Mouse (Mus musculus) limb, embryonic 15.5 days (tissue): Measurements from ENCODE around the gene Epb41l2. TPM values are rescaled to one million over a fixed set of nuclear protein-coding genes. Genes with fewer than 3 reads are reported as not detected.
A peak's percentile ranks its signal among the peaks of the same experiment; 100 is the strongest.

Experiments
- ATAC-seq: fragments of 200-750 bp; cut with Nextera tagmentation; 2 replicates; pipeline ENCODE4 v1.8.0; 2017; ENCODE audit warnings: low read depth, moderate TSS enrichment; ENCODE audit not compliant: insufficient number of reproducible peaks, low FRiP score, low TSS enrichment
- H3K27ac ChIP-seq: fragments of 300-500 bp; sonication (generic); 2 replicates; pipeline ENCODE4 v1.5.1; 2015; ENCODE audit warnings: moderate library complexity, mild to moderate bottlenecking, inconsistent platforms
- H3K27me3 ChIP-seq: fragments of 300-500 bp; sonication (generic); 2 replicates; pipeline ENCODE4 v1.6.1; 2015; ENCODE audit warnings: inconsistent platforms
- H3K36me3 ChIP-seq: fragments of 300-500 bp; sonication (generic); 2 replicates; pipeline ENCODE4 v1.6.1; 2015; ENCODE audit warnings: inconsistent platforms
- H3K4me1 ChIP-seq: fragments of 300-500 bp; sonication (generic); 2 replicates; pipeline ENCODE4 v1.6.1; 2015; ENCODE audit warnings: inconsistent platforms
- H3K4me2 ChIP-seq: fragments of 300-500 bp; sonication (generic); 2 replicates; pipeline ENCODE4 v1.6.1; 2015; ENCODE audit warnings: mild to moderate bottlenecking, inconsistent platforms
- H3K4me3 ChIP-seq: fragments of 300-500 bp; sonication (generic); 2 replicates; pipeline ENCODE4 v1.5.1; 2015; ENCODE audit warnings: mild to moderate bottlenecking, inconsistent platforms
- H3K9ac ChIP-seq: fragments of 300-500 bp; sonication (generic); 2 replicates; pipeline ENCODE4 v1.6.1; 2015; ENCODE audit warnings: inconsistent platforms
- H3K9me3 ChIP-seq: fragments of 300-500 bp; sonication (generic); 2 replicates; pipeline ENCODE4 v1.6.1; 2016; ENCODE audit warnings: inconsistent platforms
- WGBS: fragments of 180-500 bp; shearing (Covaris S2); methylation state at CpG from one replicate; pipeline ENCODE4 v1.1.7; 2015; 5-methylcytosine and 5-hydroxymethylcytosine counted together
- polyA plus RNA-seq: library from polyadenylated mRNA; unstranded; fragments of >200 nt; fragmentation: Nextera tagmentation; extraction: Ambion mirVana; gene quantifications from 2 replicates; pipeline ENCODE4 v1.2.1, GENCODE M21; 2015

Gene Epb41l2
- polyA plus RNA-seq, 1 experiment from 2014 or later, result 79.7 TPM

DNA sequence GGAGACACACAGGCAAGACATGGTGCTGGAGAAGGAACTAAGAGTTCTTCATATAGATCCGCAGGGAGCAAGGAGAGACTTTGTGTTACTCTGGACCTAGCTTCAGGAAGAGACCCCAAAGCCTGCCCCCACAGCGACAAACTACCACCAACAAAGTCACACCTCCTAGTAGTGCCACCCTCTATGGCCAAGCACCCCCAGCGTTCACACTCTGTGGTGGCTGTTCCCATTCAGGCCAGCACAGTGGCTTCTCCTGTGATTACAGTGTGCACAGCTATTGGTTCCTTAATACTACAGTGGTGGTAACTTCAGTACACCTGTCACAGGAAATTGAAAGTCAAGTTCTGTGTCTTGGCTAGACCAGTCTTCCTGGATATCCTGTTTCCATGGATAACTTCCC is 80.3 kb downstream of the Epb41l2 start:
- WGBS, result 95% methylated on average over 3 of the region's 3 CpGs
- Histone ChIP-seq H3K4me1 (peaks cover 15% of the 10 kb centered on the region; the same call in 1 of the 2 replicates), H3K9ac (no peak overlapping the region), H3K36me3 (peaks cover 13% of the 10 kb centered on the region), H3K9me3 (no peaks in the 10 kb centered on the region), H3K4me3 (no peak overlapping the region), H3K4me2 (no peak overlapping the region), H3K27ac (no peak overlapping the region), H3K27me3 (no peaks in the 10 kb centered on the region)
- no peak for ATAC-seq

DNA sequence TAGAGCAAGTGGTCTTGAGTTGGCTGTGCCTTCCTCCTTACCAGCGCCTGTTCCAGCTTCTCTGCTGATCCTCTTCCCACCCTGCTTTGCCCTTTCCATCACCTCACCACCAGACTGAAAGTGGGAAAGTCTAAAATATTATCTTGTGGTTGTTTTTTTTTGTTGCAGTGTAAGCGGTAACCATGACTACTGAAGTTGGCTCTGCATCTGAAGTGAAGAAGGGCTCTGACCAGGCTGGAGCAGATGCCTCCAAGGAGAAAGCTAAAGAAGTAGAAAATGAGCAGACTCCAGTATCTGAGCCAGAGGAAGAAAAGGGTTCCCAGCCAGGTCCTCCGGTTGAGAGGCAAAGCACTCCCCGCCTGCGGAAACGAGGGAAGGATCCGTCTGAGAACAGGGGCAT is 81.8 kb downstream of the Epb41l2 start:
- Histone ChIP-seq H3K27me3 (no peaks in the 10 kb centered on the region), H3K4me1 (peaks cover 11% of the 10 kb centered on the region; the same call in 1 of the 2 replicates), H3K9ac (no peak overlapping the region), H3K27ac (no peak overlapping the region), H3K4me2 (no peak overlapping the region), H3K4me3 (no peak overlapping the region), H3K9me3 (no peaks in the 10 kb centered on the region), H3K36me3 (peaks cover 13% of the 10 kb centered on the region)
- 78% methylated on average over 7 of the region's 7 CpGs for WGBS
- ATAC-seq, result no peak

GRCm38 (mm10) chr10:25443626-25444025 is 84.0 kb downstream of the Epb41l2 start:
- H3K36me3 ChIP-seq, result peaks cover 13% of the 10 kb centered on the region
- no peak overlapping the region for H3K4me2 ChIP-seq
- H3K9me3 ChIP-seq, result no peaks in the 10 kb centered on the region
- no peak for ATAC-seq
- no peak overlapping the region for H3K4me3 ChIP-seq
- H3K27me3 ChIP-seq, result no peaks in the 10 kb centered on the region
- H3K9ac ChIP-seq, result no peak overlapping the region
- peaks cover 10% of the 10 kb centered on the region for H3K4me1 ChIP-seq
- no peak overlapping the region for H3K27ac ChIP-seq
- WGBS, result 89% methylated on average over 6 of the region's 6 CpGs

- H3K9me3 ChIP-seq, result no peaks in the 10 kb centered on the region
- no peaks in the 10 kb centered on the region for H3K27me3 ChIP-seq
- H3K4me1 ChIP-seq, result peaks cover 12% of the 10 kb centered on the region
- no peak for ATAC-seq
- no peak overlapping the region for H3K27ac ChIP-seq
- H3K36me3 ChIP-seq, result peaks cover 13% of the 10 kb centered on the region
- no peak overlapping the region for H3K4me3 ChIP-seq
- H3K9ac ChIP-seq, result no peak overlapping the region
- H3K4me2 ChIP-seq, result no peak overlapping the region
- 72% methylated on average over 5 of the region's 5 CpGs for WGBS
Observed at GRCm38 (mm10) chr10:25444198-25444783, 84.7 kb downstream of the Epb41l2 start.

- Histone ChIP-seq H3K27me3 (no peaks in the 10 kb centered on the region), H3K36me3 (peaks cover 13% of the 10 kb centered on the region), H3K4me1 (peaks cover 12% of the 10 kb centered on the region), H3K27ac (peak overlapping the region; percentile 47; the same call in 1 of the 2 replicates), H3K4me2 (no peak overlapping the region), H3K9me3 (no peaks in the 10 kb centered on the region), H3K9ac (no peak overlapping the region), H3K4me3 (no peak overlapping the region)
- 57% methylated on average over 5 of the region's 5 CpGs for WGBS
- ATAC-seq, result no peak
Observed at GRCm38 (mm10) chr10:25446953-25447525, 87.4 kb downstream of the Epb41l2 start.

GRCm38 (mm10) chr10:25448676-25449075 is 89.1 kb downstream of the Epb41l2 start:
- H3K9ac ChIP-seq, result no peak overlapping the region
- no peak overlapping the region for H3K27ac ChIP-seq
- no peak for ATAC-seq
- 66% methylated on average over 4 of the region's 4 CpGs for WGBS
- H3K36me3 ChIP-seq, result peaks cover 11% of the 10 kb centered on the region
- no peaks in the 10 kb centered on the region for H3K27me3 ChIP-seq
- H3K4me2 ChIP-seq, result no peak overlapping the region
- no peaks in the 10 kb centered on the region for H3K9me3 ChIP-seq
- H3K4me3 ChIP-seq, result no peak overlapping the region
- peaks cover 17% of the 10 kb centered on the region for H3K4me1 ChIP-seq

DNA sequence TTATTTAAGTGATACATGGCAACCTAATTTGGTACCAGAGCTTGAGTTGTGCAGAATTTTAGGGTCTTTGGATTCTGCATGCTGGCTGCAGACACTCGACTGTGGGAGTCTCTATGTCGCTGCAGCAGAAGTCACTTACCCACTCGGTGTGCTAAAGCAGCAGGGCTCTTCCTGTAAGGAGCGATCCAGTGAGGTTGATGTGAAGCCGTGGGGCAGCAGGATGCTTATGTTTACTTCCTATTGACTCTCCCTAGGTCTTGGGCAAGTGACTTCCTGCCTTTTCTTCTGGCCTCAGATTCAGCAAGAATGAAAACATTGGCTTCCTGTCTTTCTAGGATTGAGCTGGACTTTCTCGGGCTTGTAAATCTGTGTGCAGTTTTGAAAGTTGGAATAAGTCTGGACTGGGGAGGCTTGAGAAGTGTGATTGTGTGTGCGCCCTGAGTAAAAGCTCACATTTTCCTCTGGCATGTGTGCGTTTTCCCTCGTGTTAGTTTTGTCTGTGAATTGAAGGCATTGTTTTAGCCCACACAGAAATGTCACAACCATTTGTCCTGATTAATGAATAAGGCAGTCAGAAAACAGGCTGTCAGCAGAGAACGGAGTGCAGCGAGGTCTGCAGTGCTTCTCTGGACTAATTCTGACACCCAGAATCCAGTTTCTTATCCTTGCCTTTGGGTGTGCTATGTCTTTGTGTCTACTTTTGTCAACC is 89.9 kb downstream of the Epb41l2 start:
- no peak for ATAC-seq
- H3K4me2 ChIP-seq, result no peak overlapping the region
- H3K27me3 ChIP-seq, result no peaks in the 10 kb centered on the region
- WGBS, result 41% methylated on average over 11 of the region's 11 CpGs
- no peak overlapping the region for H3K9ac ChIP-seq
- H3K36me3 ChIP-seq, result peaks cover 10% of the 10 kb centered on the region
- no peak overlapping the region for H3K4me3 ChIP-seq
- peak overlapping the region; percentile 57 for H3K27ac ChIP-seq
- peaks cover 17% of the 10 kb centered on the region for H3K4me1 ChIP-seq
- no peaks in the 10 kb centered on the region for H3K9me3 ChIP-seq

- no peak for ATAC-seq
Observed at GRCm38 (mm10) chr10:25453150-25453549, 93.6 kb downstream of the Epb41l2 start.

GRCm38 (mm10) chr10:25453772-25454171 is 94.2 kb downstream of the Epb41l2 start:
- 84% methylated on average over 10 of the region's 10 CpGs for whole genome bisulfite sequencing
- H3K4me1 ChIP-seq, result peaks cover 11% of the 10 kb centered on the region; the same call in 1 of the 2 replicates
- peaks cover 7% of the 10 kb centered on the region; the same call in 1 of the 2 replicates for H3K36me3 ChIP-seq
- H3K9ac ChIP-seq, result no peak overlapping the region
- no peaks in the 10 kb centered on the region for H3K9me3 ChIP-seq
- H3K27ac ChIP-seq, result no peak overlapping the region
- no peak for ATAC-seq
- H3K4me3 ChIP-seq, result no peak overlapping the region
- H3K27me3 ChIP-seq, result no peaks in the 10 kb centered on the region
- H3K4me2 ChIP-seq, result no peak overlapping the region

More at GRCm38 (mm10) chr10:25453150-25453549, 93.6 kb downstream of the Epb41l2 start:
- no peak overlapping the region for H3K27ac ChIP-seq
- no peaks in the 10 kb centered on the region for H3K27me3 ChIP-seq
- H3K36me3 ChIP-seq, result peaks cover 7% of the 10 kb centered on the region; the same call in 1 of the 2 replicates
- H3K9me3 ChIP-seq, result no peaks in the 10 kb centered on the region
- H3K4me3 ChIP-seq, result no peak overlapping the region
- H3K9ac ChIP-seq, result no peak overlapping the region
- no peak overlapping the region for H3K4me2 ChIP-seq
- WGBS, result 67% methylated on average over 9 of the region's 9 CpGs
- peaks cover 11% of the 10 kb centered on the region; the same call in 1 of the 2 replicates for H3K4me1 ChIP-seq

DNA sequence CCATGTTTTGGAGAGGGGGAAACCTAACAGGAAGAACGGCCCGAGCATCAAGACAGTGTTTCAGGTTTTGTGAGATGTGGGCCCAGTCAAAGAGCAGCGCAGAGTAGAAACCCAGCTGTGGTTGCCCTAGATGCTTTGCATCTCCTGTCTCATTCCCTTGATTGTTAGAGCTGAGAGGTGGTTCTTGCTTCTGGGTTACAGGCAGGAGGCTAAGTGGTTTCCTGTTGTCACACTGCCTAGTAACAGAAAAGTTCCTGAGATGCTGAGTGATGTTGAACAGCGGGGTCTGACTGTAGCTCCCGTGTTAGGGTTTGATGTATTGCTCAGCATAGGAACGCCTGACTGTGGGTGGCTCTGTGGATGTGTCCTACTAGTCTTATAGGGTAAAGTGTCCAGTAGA is 97.5 kb downstream of the Epb41l2 start:
- WGBS, result 79% methylated on average over 6 of the region's 6 CpGs
- Histone ChIP-seq H3K27me3 (no peaks in the 10 kb centered on the region), H3K4me2 (no peak overlapping the region), H3K27ac (no peak overlapping the region), H3K36me3 (peaks cover 7% of the 10 kb centered on the region; the same call in 1 of the 2 replicates), H3K4me3 (no peak overlapping the region), H3K4me1 (0 out of 2 replicates have a peak, but pooled peaks cover 5% of the 10 kb centered on the region), H3K9ac (no peak overlapping the region), H3K9me3 (no peaks in the 10 kb centered on the region)
- ATAC-seq, result no peak

- H3K27ac ChIP-seq, result no peak overlapping the region
- no peak overlapping the region for H3K4me3 ChIP-seq
- WGBS, result 65% methylated on average over 4 of the region's 4 CpGs
- H3K4me1 ChIP-seq, result 0 out of 2 replicates have a peak, but pooled peaks cover 4% of the 10 kb centered on the region
- no peak overlapping the region for H3K4me2 ChIP-seq
- no peak for ATAC-seq
- H3K9me3 ChIP-seq, result no peaks in the 10 kb centered on the region
- no peaks in the 10 kb centered on the region for H3K27me3 ChIP-seq
- no peak overlapping the region for H3K9ac ChIP-seq
- H3K36me3 ChIP-seq, result peaks cover 7% of the 10 kb centered on the region; the same call in 1 of the 2 replicates
Observed at GRCm38 (mm10) chr10:25457996-25458395, 98.4 kb downstream of the Epb41l2 start.

GRCm38 (mm10) chr10:25461832-25462231 is 102.2 kb downstream of the Epb41l2 start:
- H3K4me3 ChIP-seq, result no peak overlapping the region
- H3K36me3 ChIP-seq, result no peaks in the 10 kb centered on the region
- no peak overlapping the region for H3K9ac ChIP-seq
- 66% methylated on average over 1 of the region's 1 CpGs for WGBS
- no peak for ATAC-seq
- no peaks in the 10 kb centered on the region for H3K27me3 ChIP-seq
- H3K4me1 ChIP-seq, result no peaks in the 10 kb centered on the region
- H3K9me3 ChIP-seq, result no peaks in the 10 kb centered on the region
- no peak overlapping the region for H3K4me2 ChIP-seq
- no peak overlapping the region for H3K27ac ChIP-seq
